Mouse (Mus musculus): ENCODE results near the gene Rasd1. TPM values are rescaled to one million over a fixed set of nuclear protein-coding genes. Genes with fewer than 3 reads are reported as not detected.
A peak's percentile ranks its signal among the peaks of the same experiment; 100 is the strongest.

The Rasd1 gene
- total RNA-seq (2021) (1 to 10 TPM; 5.7 to 6.6 TPM), polyA plus RNA-seq (2012; rRNA removed) (4.6 and 6.8 TPM in 2 replicates)
- long read RNA-seq, transcript Rasd1-201 (2 exons, 1,611 nt) = major isoform, 9 of 10 reads
- long read RNA-seq, partial matches to known transcripts = 1 of 10 reads
- long read RNA-seq, other reads (novel, unspliced or antisense) = 0 of 10 reads

DNA sequence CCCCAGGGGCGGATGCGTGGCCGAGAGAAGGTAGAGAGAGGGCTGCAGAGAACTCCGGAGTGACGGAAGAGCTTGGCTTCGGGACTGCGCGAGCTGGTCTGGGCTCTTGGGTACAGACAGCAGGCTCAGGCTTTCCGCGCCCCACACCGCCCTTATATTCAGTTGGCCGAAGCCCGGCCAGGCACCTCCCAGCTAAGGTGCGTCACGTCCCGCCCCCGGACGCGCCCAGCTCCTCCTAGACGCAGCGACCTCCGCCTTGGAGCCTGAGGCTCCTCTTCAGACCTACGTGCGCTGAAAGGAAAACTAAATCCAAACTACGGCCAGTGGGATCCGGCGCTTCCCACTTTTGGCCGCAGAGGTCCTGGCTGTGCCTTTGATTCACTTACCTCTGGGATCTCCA, at the start of gene Rasd1:
TSS of gene Rasd1 (minus strand) at position 127 of the 400 bp plus-strand sequence.
- H3K27ac ChIP-seq = peak within 1 kb of the TSS; percentile 95
- TF ChIP-seq EP300 (IDR thresholded peaks at IDR 0.05; ENCODE audit: insufficient read depth, low read depth, low read length) (no peak), CTCF (IDR thresholded peaks at IDR 0.05) (no peak), POLR2A (IDR thresholded peaks at IDR 0.05; ENCODE audit: insufficient read depth, low read depth, low read length) (peak; percentile 95)
- H3K4me3 ChIP-seq = peak within 1 kb of the TSS; percentile 55
- peak within 1 kb of the TSS; percentile 66 for H3K9ac ChIP-seq (ENCODE audit: low read depth, low read length)
- WGBS = 1% methylated on average over 28 of the region's 28 CpGs
- intact Hi-C loops (cut with DNase I) = loop anchor here (1.0 to 2.0 kb wide), 5 partner anchors 62 to 112 kb away; no protein-coding TSS in a partner anchor
- peaks cover 6% of the 10 kb centered on the region for H3K4me1 ChIP-seq (ENCODE audit: control insufficient read depth, insufficient read depth, low read length)
- H3K36me3 ChIP-seq (ENCODE audit: control insufficient read depth, insufficient read depth, low read length) = no peaks in the 10 kb centered on the region; the same call in 1 of the 2 replicates
- no peaks in the 10 kb centered on the region for H3K27me3 ChIP-seq (ENCODE audit: control insufficient read depth, insufficient read depth, low read length)
- peak; percentile 88 to 91 for DNase-seq
- no peaks in the 10 kb centered on the region for H3K79me2 ChIP-seq (replicated peaks; ENCODE audit: control insufficient read depth, insufficient read depth, low read length)

DNA sequence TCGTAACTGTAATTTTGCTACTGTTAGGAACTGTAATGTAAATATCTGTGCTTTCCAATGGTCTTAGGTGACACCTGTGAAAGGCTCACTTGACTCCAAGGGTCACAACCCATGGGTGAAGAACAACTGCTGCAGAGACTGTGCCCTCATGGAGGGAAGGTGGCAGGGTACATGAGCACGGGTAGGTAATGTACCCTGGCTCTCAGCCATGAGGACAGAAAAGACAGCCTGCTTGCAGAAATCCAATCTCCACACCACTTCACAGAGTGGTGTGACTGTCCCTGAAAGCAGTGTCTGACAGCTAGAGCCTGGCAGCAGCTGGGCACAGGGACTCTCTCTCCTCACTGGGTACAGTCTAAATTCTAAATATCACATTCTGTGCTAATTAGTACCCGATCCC, 46.8 kb upstream of the Rasd1 start:
- Histone ChIP-seq H3K9ac (ENCODE audit: low read depth, low read length) (no peak overlapping the region), H3K4me3 (no peak overlapping the region), H3K27me3 (ENCODE audit: control insufficient read depth, insufficient read depth, low read length) (no peaks in the 10 kb centered on the region), H3K79me2 (replicated peaks; ENCODE audit: control insufficient read depth, insufficient read depth, low read length) (no peaks in the 10 kb centered on the region), H3K36me3 (ENCODE audit: control insufficient read depth, insufficient read depth, low read length) (no peaks in the 10 kb centered on the region), H3K27ac (no peak overlapping the region), H3K4me1 (ENCODE audit: control insufficient read depth, insufficient read depth, low read length) (peaks cover under 1% of the 10 kb centered on the region)
- DNase-seq = no peak
- WGBS = 69% methylated on average over 3 of the region's 3 CpGs
- intact Hi-C loops (cut with DNase I) = no loop called here
- no peak for TF ChIP-seq EP300 (IDR thresholded peaks at IDR 0.05; ENCODE audit: insufficient read depth, low read depth, low read length)
- TF ChIP-seq CTCF (IDR thresholded peaks at IDR 0.05) = no peak
- no peak for TF ChIP-seq POLR2A (IDR thresholded peaks at IDR 0.05; ENCODE audit: insufficient read depth, low read depth, low read length)

DNA sequence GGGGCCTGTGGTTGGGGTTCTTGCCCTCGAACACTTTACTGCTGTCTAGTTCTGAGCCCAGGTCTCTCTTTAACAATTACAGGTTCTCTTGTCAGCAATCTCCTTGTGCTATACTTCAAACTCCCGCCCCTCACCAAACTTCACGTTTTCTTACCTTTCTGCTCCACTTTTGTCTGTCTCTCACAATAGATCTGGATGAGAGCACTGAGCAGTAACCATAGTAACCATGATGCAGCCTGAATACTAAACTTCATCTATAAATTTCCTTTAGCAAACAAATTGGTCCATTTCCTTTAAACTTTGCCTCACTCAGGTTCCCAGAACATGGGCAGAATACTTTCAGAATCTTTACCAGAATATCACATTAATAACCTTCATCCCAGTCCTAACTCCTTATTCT, 44.7 kb upstream of the Rasd1 start:
- no peak for DNase-seq
- no peaks in the 10 kb centered on the region for H3K4me1 ChIP-seq (ENCODE audit: control insufficient read depth, insufficient read depth, low read length)
- no peaks in the 10 kb centered on the region for H3K79me2 ChIP-seq (replicated peaks; ENCODE audit: control insufficient read depth, insufficient read depth, low read length)
- H3K9ac ChIP-seq (ENCODE audit: low read depth, low read length) = no peak overlapping the region
- no peak overlapping the region for H3K4me3 ChIP-seq
- no peak overlapping the region for H3K27ac ChIP-seq
- WGBS = 84% methylated on average over 3 of the region's 3 CpGs
- no peak for TF ChIP-seq EP300 (IDR thresholded peaks at IDR 0.05; ENCODE audit: insufficient read depth, low read depth, low read length)
- no peak for TF ChIP-seq POLR2A (IDR thresholded peaks at IDR 0.05; ENCODE audit: insufficient read depth, low read depth, low read length)
- TF ChIP-seq CTCF (IDR thresholded peaks at IDR 0.05) = no peak
- no peaks in the 10 kb centered on the region for H3K36me3 ChIP-seq (ENCODE audit: control insufficient read depth, insufficient read depth, low read length)
- no peaks in the 10 kb centered on the region for H3K27me3 ChIP-seq (ENCODE audit: control insufficient read depth, insufficient read depth, low read length)
- intact Hi-C loops (cut with DNase I) = no loop called here

DNA sequence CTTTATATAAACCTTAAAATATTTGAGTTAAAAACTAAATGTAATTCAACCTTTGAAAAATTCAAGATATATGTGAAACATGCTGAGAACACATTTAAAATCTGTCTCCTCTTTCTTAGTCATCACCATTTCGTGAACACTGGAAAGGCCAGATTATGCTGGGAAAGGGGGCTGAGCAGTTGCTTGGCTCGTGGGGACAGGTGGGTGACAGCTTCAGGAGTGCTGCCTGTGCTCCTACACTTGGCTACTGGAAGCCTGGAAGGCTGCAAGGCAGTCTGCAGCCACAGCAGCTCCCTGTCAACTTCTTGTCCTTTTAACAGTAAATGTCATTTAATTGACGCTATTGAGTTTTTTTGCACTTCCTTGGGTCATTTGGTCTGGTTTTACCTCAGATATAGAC, 41.1 kb upstream of the Rasd1 start:
- WGBS = 71% methylated on average over 3 of the region's 3 CpGs
- H3K79me2 ChIP-seq (replicated peaks; ENCODE audit: control insufficient read depth, insufficient read depth, low read length) = no peaks in the 10 kb centered on the region
- no peaks in the 10 kb centered on the region for H3K4me1 ChIP-seq (ENCODE audit: control insufficient read depth, insufficient read depth, low read length)
- H3K36me3 ChIP-seq (ENCODE audit: control insufficient read depth, insufficient read depth, low read length) = no peaks in the 10 kb centered on the region
- TF ChIP-seq EP300 (IDR thresholded peaks at IDR 0.05; ENCODE audit: insufficient read depth, low read depth, low read length) (no peak), POLR2A (IDR thresholded peaks at IDR 0.05; ENCODE audit: insufficient read depth, low read depth, low read length) (no peak), CTCF (IDR thresholded peaks at IDR 0.05) (no peak)
- DNase-seq = no peak
- intact Hi-C loops (cut with DNase I) = no loop called here
- no peak overlapping the region for H3K27ac ChIP-seq
- no peak overlapping the region for H3K9ac ChIP-seq (ENCODE audit: low read depth, low read length)
- H3K4me3 ChIP-seq = no peak overlapping the region
- no peaks in the 10 kb centered on the region for H3K27me3 ChIP-seq (ENCODE audit: control insufficient read depth, insufficient read depth, low read length)

DNA sequence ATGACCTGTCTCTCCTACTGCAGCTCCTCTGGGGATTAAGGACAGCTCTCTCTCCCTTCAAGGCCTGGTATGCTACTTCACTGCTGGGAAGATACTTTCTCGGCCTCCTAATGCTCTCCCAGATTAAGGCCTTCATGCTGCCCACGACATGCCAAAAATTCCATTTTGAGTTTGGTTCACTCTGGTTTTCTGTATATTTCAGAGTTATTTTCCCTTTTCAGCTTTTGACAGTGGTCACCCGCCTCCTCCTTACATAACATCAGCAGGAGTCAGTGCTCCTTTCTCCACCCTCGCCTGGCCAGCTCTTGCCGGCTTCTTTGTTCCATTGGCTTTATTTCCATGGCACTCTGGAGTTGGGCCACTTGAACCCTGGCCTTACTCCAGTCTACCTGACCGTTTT, 40.0 kb upstream of the Rasd1 start:
- Histone ChIP-seq H3K27me3 (ENCODE audit: control insufficient read depth, insufficient read depth, low read length) (no peaks in the 10 kb centered on the region), H3K36me3 (ENCODE audit: control insufficient read depth, insufficient read depth, low read length) (no peaks in the 10 kb centered on the region), H3K4me1 (ENCODE audit: control insufficient read depth, insufficient read depth, low read length) (no peaks in the 10 kb centered on the region), H3K79me2 (replicated peaks; ENCODE audit: control insufficient read depth, insufficient read depth, low read length) (no peaks in the 10 kb centered on the region), H3K4me3 (no peak overlapping the region), H3K27ac (no peak overlapping the region), H3K9ac (ENCODE audit: low read depth, low read length) (no peak overlapping the region)
- TF ChIP-seq EP300 (IDR thresholded peaks at IDR 0.05; ENCODE audit: insufficient read depth, low read depth, low read length) (no peak), CTCF (IDR thresholded peaks at IDR 0.05) (no peak)
- WGBS = 80% methylated on average over 6 of the region's 6 CpGs
- intact Hi-C loops (cut with DNase I) = no loop called here
- no peak for DNase-seq

DNA sequence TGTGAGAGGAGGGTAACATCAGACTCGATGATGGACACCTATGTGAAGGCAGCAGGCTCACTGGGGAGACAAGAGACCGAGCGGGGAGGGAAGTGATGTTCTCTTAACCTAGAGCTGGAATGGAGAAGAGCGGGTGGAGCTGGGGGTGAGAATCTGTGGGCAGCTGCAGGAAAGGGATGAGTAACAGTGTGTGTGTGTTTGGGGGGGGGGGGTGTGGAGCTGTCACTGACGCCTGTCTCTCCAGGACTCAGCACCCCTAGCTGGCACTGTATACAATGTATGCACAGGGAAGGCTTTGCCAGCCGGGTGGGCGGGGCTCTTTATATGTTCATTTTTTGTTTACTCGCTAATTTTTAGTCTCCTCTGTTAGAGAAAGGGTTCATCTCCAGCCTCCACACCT, 39.1 kb upstream of the Rasd1 start:
- H3K27me3 ChIP-seq (ENCODE audit: control insufficient read depth, insufficient read depth, low read length) = no peaks in the 10 kb centered on the region
- WGBS = 78% methylated on average over 8 of the region's 8 CpGs
- H3K79me2 ChIP-seq (replicated peaks; ENCODE audit: control insufficient read depth, insufficient read depth, low read length) = no peaks in the 10 kb centered on the region
- H3K9ac ChIP-seq (ENCODE audit: low read depth, low read length) = no peak overlapping the region
- no peaks in the 10 kb centered on the region for H3K4me1 ChIP-seq (ENCODE audit: control insufficient read depth, insufficient read depth, low read length)
- intact Hi-C loops (cut with DNase I) = no loop called here
- DNase-seq = no peak
- no peak overlapping the region for H3K4me3 ChIP-seq
- H3K36me3 ChIP-seq (ENCODE audit: control insufficient read depth, insufficient read depth, low read length) = no peaks in the 10 kb centered on the region
- TF ChIP-seq EP300 (IDR thresholded peaks at IDR 0.05; ENCODE audit: insufficient read depth, low read depth, low read length) (no peak), CTCF (IDR thresholded peaks at IDR 0.05) (no peak), POLR2A (IDR thresholded peaks at IDR 0.05; ENCODE audit: insufficient read depth, low read depth, low read length) (no peak)
- H3K27ac ChIP-seq = no peak overlapping the region

Measured in heart, adult 2 months (tissue).